Mouse (Mus musculus): ENCODE measurements at regions not wholly inside any gene's neighbourhood (a gene's known extent, or its start where the extent isn't known, plus 50 kb on each side); places are given as distances from the start of the nearest gene placed in this dataset.
A peak's percentile ranks its signal among the peaks of the same experiment; 100 is the strongest.

GRCm38 (mm10) chr19:27040321-27041025 lies 154.8 kb downstream of the Gm815 start:
- no peak overlapping the region for H3K27ac ChIP-seq
- H3K4me3 ChIP-seq, result no peak overlapping the region
- no peak for TF ChIP-seq CTCF (IDR thresholded peaks at IDR 0.05)
- DNase-seq, result no peak
- intact Hi-C loops (cut with DNase I), result no loop called here

GRCm38 (mm10) chr19:27066449-27067181 lies 149.7 kb upstream of the Vldlr start:
- DNase-seq, result peak; percentile 21
- TF ChIP-seq CTCF (IDR thresholded peaks at IDR 0.05), result no peak
- H3K4me3 ChIP-seq, result no peak overlapping the region
- intact Hi-C loops (cut with DNase I), result no loop called here
- no peak overlapping the region for H3K27ac ChIP-seq

- no peak for DNase-seq
- Histone ChIP-seq H3K4me3 (no peak overlapping the region), H3K27ac (no peak overlapping the region)
- intact Hi-C loops (cut with DNase I), result no loop called here
- no peak for TF ChIP-seq CTCF (IDR thresholded peaks at IDR 0.05)
These were observed 143.0 kb upstream of the Vldlr start for GRCm38 (mm10) chr19:27073281-27073680.

- no peak for DNase-seq
- no peak for TF ChIP-seq CTCF (IDR thresholded peaks at IDR 0.05)
- intact Hi-C loops (cut with DNase I), result no loop called here
- Histone ChIP-seq H3K27ac (no peak overlapping the region), H3K4me3 (no peak overlapping the region)
These were observed 141.3 kb upstream of the Vldlr start for GRCm38 (mm10) chr19:27075019-27075418.

GRCm38 (mm10) chr19:27076920-27077512 lies 139.3 kb upstream of the Vldlr start:
- DNase-seq, result no peak
- no peak overlapping the region for H3K27ac ChIP-seq
- no peak for TF ChIP-seq CTCF (IDR thresholded peaks at IDR 0.05)
- no peak overlapping the region for H3K4me3 ChIP-seq
- intact Hi-C loops (cut with DNase I), result no loop called here

- H3K27ac ChIP-seq, result no peak overlapping the region
- intact Hi-C loops (cut with DNase I), result loop anchor here (10.0 kb wide), 1 partner anchor 103 kb away; no protein-coding TSS in a partner anchor
- no peak for TF ChIP-seq CTCF (IDR thresholded peaks at IDR 0.05)
- H3K4me3 ChIP-seq, result no peak overlapping the region
- DNase-seq, result no peak
These were observed 128.9 kb upstream of the Vldlr start for GRCm38 (mm10) chr19:27087344-27087743.

- Histone ChIP-seq H3K27ac (no peak overlapping the region), H3K4me3 (no peak overlapping the region)
- TF ChIP-seq CTCF (IDR thresholded peaks at IDR 0.05), result no peak
- intact Hi-C loops (cut with DNase I), result loop anchor here (10.0 kb wide), 1 partner anchor 103 kb away; no protein-coding TSS in a partner anchor
- no peak for DNase-seq
These were observed 128.5 kb upstream of the Vldlr start for GRCm38 (mm10) chr19:27087833-27088232.

- no peak for DNase-seq
- Histone ChIP-seq H3K27ac (no peak overlapping the region), H3K4me3 (no peak overlapping the region)
- intact Hi-C loops (cut with DNase I), result loop anchor here (10.0 kb wide), 1 partner anchor 104 kb away; no protein-coding TSS in a partner anchor
- TF ChIP-seq CTCF (IDR thresholded peaks at IDR 0.05), result no peak
These were observed 127.2 kb upstream of the Vldlr start for GRCm38 (mm10) chr19:27089099-27089498.

- TF ChIP-seq CTCF (IDR thresholded peaks at IDR 0.05), result no peak
- no peak overlapping the region for H3K4me3 ChIP-seq
- no peak overlapping the region for H3K27ac ChIP-seq
- intact Hi-C loops (cut with DNase I), result no loop called here
- no peak for DNase-seq
These were observed 124.7 kb upstream of the Vldlr start for GRCm38 (mm10) chr19:27091603-27092002.

- H3K27ac ChIP-seq, result no peak overlapping the region
- intact Hi-C loops (cut with DNase I), result no loop called here
- TF ChIP-seq CTCF (IDR thresholded peaks at IDR 0.05), result no peak
- DNase-seq, result no peak
- H3K4me3 ChIP-seq, result no peak overlapping the region
These were observed 121.4 kb upstream of the Vldlr start for GRCm38 (mm10) chr19:27094777-27095478.

GRCm38 (mm10) chr19:27099921-27100320 lies 116.4 kb upstream of the Vldlr start:
- H3K27ac ChIP-seq, result peak overlapping the region; percentile 48; the same call in 1 of the 2 replicates
- H3K4me3 ChIP-seq, result no peak overlapping the region
- 0 out of 2 replicates have a peak, but pooled peaks have one; percentile 4 for TF ChIP-seq CTCF (IDR thresholded peaks at IDR 0.05)
- DNase-seq, result peak; percentile 67
- intact Hi-C loops (cut with DNase I), result no loop called here

GRCm38 (mm10) chr19:27110437-27110836 lies 105.8 kb upstream of the Vldlr start:
- Histone ChIP-seq H3K4me3 (no peak overlapping the region), H3K27ac (no peak overlapping the region)
- intact Hi-C loops (cut with DNase I), result no loop called here
- no peak for DNase-seq
- TF ChIP-seq CTCF (IDR thresholded peaks at IDR 0.05), result no peak

All from gastrocnemius, adult 2 months (tissue).